Mouse (Mus musculus) urinary bladder, adult 18-20 months (tissue): Measurements from ENCODE around the gene Crabp1.
A peak's percentile ranks its signal among the peaks of the same experiment; 100 is the strongest.

Experiments
- DNase-seq, 2 experiments: peaks; one replicate each; pipeline ENCODE4 v3.0.0; 2022; ENCODE audit warnings: low spot score in 2 of 2, mixed read lengths in 2 of 2

The Crabp1 gene

GRCm38 (mm10) chr9:54764561-54765217, at the start of gene Crabp1:
Gene Crabp1 (plus strand): TSS chr9:54764748.
- DNase-seq: no peak

DNA sequence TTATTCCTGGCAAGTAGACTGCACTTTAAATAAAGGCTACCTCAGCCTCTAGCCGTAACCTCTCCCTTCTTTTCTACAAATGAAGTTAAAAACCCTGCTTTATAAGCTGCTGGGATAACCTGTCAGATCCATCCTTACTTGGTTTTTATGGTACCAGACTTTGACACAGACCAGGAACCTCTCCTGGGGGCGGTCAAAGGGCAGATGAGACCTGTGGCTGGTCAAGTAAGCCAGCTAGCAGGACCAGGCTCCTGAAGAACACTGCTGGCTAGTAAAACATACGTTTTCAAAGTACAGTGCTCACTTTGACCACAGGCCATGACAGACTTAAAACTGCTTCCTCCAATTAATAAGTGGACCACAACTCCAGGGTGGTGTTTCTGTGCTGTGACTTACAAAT, 48.8 kb upstream of the Crabp1 start:
- DNase-seq: no peak

GRCm38 (mm10) chr9:54717527-54717926, 47.0 kb upstream of the Crabp1 start:
- no peak for DNase-seq

DNA sequence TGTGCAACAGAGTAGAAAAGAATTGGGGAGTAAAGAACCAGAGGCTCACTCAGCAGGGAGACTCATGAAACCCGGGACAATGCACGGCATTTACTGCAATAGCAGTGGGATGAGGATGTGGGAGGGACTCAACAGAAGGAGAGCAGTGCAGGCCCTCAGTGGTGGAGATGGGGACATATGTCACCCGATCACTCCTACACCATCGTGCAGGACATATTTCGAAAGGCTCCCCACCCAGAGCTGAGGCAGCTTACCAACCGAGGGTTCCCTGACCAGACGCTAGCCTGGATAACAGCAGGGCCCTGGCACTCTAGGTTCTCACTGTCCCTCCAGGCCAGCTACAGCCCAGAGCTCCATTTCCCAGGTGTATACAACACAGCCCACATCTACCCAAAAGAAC, 42.4 kb upstream of the Crabp1 start:
- no peak for DNase-seq

GRCm38 (mm10) chr9:54722596-54722995, 42.0 kb upstream of the Crabp1 start:
- peak in 1 of 2 experiments; percentile 50 for DNase-seq

DNA sequence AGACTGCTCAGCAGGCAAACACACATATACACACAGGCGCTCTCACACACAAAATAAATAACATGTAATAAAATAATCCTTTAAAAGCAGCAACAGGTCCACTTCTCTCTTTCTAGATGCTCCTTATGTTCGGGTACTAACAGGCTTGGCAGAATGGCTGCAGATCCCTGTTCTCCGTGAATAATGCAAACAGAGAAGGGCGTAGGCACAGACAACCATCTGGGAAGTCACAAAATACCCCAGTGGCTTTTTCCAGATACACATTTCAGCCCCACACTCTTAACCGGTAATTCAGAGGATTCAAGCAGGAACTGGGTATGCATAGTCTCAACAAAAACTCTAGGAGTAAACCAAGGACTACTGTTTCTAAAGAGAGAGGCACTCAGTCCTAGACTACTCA, 38.2 kb upstream of the Crabp1 start:
- no peak for DNase-seq

GRCm38 (mm10) chr9:54732122-54732521, 32.4 kb upstream of the Crabp1 start:
- no peak for DNase-seq

DNA sequence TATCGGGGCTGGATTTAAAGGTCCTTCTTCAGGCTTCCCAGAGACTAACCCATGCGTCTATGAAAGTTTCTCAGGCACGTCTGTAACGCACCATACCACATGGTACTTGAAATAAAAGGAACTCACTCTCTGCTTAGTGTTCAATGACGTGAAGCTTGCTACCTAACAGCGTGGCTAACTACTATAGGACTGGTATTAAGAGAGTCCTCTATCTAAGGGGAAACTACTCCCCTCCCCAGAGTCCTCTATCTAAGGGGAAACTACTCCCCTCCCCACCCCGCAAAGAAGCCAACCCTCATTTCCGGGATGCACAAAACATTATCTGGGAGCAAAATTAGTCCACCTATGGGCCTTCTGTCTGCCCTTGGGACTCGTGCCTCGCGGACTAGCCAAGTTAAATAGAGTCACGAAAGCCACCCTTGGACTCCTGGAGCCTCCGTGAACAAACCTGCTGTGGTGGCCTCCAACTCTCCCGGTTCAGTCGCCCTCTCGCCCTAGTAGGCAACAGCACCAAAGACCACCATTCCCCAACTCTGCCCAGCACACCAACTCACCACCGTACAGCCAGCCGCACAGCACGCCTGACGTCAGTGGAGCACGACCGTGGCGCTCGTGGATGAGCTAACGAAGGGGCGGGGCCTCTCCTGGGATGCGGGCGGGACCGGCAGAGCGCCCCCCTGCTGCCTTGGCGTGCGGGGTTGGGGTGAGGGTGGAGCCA, 30.5 kb upstream of the Crabp1 start, which contains the start of gene Wdr61:
Gene Wdr61, minus strand, starts transcription at position 599 of the 718 bp plus-strand sequence.
- DNase-seq: peak; percentile 97 to 98

DNA sequence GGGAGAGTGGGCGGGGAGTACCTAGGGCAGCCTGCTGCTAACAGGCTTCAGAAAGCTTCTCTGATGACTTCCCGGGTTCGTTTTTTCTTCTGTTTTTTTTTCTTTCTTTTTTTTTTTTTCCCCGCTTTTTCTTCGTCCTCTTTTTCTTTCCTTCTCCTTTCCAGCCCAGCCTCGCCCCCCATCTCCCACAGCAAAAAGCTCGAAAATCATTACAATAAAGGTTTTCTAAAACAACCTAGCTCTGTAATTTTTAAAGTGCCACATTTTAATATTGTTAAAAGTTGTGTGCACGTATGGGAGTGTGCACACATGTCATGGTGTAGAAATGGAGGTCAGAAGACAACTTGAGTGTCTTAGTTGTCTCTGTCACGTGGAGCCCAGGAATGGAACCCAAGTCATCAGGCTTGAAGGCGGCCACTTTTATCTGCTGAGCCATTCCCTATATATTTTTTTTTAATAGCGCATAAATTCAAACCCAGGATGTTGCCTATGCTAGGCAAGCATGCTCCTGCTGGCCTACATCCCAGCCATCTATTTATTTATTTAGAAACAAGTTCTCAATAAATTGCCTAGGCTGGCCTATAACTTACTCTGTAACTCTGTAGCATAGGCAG, 29.8 kb upstream of the Crabp1 start:
- DNase-seq: no peak

- DNase-seq: no peak
Observed at GRCm38 (mm10) chr9:54736284-54736701, 28.3 kb upstream of the Crabp1 start.

DNA sequence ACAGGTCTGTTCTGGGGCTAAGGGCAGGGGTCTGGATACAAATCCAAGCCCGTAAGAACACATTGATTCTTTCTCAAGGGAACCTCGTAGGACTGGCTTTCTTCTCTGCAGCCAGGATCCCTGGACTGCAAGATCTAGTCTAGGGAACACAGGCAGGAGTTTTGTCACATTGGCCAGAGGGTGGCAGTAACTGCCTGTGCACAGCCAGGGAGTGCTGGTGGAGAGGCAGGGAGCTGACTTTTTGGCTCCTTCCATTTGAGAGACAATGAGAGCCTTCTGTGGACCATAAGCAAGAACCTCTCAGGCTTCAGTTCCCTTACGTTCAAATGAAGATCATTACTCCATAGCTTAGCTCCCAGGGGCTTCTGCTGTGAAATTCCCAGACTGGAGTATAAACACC, 26.2 kb upstream of the Crabp1 start:
- no peak for DNase-seq

DNA sequence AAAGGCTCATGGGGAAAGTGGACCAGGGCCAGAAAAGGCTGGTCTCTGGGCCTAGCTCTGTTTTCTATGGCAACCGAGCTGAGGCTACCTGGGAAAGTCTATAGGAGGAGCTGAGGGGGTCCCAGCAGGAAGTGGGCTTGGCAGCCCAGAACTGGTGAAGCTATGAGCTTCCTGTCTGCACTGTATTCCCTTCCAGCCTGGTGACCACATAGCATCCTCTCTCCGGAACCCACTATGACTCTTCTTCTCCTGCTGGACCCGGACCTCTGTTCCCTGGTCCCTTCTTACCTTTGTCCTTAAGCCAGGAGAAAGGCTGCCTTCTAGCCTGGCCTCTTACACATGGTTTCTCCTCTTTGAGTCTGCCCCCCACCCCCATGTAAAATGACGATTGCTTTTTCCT, 20.7 kb upstream of the Crabp1 start:
- DNase-seq: no peak

DNA sequence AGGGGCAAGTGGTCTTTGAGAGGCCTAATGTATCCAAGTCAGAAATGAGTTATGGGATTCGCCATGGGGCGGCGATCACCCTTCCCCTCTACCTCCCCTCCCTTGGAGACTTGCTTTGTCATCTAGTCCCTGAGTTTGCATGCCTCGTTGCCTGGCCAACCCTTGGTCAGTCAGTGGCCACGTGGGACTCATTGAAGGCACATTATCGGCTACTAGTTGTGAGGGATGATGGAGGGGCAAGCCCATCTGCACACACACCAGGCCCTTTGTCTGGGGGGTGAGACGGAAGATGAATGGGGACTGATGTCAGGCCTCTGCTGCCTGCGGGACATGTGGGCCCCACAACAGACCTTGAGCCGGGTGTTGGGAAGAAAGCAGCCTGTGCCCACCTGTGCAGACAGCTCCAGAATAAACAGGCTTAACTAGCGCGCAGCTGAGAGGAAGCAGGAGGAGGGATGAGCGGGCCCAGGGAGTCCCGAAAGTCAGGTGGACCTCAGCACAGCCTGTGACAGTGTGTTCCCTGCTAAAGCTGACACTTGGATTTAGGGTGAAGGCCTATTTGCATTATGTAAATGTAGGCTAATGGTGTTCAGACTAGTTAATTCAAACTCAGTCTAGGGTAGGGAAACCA, 18.7 kb upstream of the Crabp1 start:
- DNase-seq: no peak

DNA sequence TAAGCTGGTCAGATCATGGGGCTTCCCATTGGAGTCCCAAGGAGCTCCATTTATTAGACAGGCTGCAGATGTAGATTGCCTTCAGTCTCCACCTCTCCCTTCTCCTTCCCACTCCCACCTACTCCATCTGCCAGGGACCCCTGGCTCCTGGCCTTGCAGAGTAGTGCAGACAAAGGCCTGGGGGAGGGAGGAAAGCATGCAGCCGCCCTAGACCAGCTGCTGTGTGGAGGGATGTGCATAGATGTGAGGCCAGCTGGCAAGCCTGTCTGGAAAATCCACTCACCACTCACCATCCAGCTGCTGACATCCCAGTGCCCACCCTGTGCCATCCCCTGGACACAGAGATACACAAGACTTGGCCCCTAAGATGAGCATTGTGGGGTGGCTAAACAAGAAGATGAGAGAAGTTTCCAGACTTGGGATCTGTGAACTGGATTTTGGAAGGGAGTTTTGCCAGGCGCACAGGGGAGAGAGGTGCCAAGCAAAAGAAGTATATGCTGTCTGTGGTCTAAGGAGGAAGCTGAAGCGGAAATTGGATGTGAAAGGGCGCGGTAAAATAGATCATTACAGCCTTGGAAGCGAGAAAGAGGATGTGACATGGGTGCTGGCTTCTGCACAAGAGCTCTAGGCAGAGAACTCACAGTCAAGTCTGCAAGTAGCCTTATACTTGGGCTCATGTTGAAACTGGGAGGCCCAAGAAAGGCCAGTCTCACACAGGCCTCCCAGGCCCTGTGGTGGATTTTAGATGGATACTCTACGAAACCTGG, 14.2 kb upstream of the Crabp1 start:
- no peak for DNase-seq

GRCm38 (mm10) chr9:54751684-54752083, 12.9 kb upstream of the Crabp1 start:
- DNase-seq: no peak

DNA sequence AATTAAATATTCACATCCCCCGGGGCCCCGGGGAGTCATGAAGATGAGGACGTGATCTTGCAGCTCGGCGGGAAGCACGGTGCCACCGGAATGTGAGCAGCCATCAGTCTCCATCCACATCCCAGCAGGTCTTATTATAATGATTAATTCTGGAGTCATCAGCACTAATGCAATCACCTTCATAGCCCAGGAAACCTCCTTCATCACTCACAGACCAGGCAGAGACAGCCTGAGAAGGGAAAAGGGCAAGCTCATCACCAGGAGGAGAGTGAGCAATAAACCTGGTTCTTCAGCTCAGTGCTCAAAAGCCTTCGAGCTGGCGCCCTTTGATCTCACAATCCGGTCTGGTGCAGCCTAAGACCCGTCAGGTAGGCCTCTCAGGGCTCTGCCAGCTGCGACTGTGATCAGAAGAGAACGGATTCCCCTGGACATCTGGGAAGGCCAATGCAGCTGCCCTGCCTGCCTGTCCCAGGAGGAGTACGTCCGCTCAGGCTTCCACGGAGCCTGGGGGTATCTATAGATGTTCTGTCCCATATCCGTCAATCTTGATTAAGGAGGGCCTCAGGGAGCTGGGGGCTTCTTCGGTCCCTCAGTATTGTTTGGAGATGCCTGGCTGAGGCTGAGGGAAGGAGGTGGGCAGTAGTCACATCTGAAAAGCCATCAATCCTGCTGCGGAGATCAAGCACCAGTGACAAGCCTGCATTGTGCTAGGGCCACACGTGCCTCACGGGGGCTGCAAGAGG, 12.2 kb upstream of the Crabp1 start:
- no peak for DNase-seq

GRCm38 (mm10) chr9:54752944-54753295, 11.6 kb upstream of the Crabp1 start:
- no peak for DNase-seq

- DNase-seq: no peak
Observed at GRCm38 (mm10) chr9:54759592-54759991, 5.0 kb upstream of the Crabp1 start.

DNA sequence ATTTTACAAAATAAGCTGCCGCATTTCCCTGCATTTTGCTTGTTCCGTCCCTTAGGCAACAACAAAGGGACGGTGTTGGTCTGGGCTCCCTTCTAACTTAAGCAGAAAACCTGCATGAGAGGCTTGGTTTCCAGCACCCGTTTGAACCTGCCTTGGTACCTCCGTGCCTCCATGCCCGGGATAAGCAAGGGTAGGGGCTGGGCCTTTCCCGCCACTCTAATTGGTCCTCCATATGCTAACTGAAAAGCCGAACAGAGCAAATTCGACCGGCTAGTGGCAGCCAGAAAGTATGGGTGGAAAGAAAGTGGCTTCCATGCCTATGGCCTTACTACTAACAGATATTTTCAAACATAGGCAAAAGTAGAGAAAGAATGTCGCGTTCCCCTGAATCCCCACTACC, 457 bp upstream of the Crabp1 start:
- no peak for DNase-seq

DNA sequence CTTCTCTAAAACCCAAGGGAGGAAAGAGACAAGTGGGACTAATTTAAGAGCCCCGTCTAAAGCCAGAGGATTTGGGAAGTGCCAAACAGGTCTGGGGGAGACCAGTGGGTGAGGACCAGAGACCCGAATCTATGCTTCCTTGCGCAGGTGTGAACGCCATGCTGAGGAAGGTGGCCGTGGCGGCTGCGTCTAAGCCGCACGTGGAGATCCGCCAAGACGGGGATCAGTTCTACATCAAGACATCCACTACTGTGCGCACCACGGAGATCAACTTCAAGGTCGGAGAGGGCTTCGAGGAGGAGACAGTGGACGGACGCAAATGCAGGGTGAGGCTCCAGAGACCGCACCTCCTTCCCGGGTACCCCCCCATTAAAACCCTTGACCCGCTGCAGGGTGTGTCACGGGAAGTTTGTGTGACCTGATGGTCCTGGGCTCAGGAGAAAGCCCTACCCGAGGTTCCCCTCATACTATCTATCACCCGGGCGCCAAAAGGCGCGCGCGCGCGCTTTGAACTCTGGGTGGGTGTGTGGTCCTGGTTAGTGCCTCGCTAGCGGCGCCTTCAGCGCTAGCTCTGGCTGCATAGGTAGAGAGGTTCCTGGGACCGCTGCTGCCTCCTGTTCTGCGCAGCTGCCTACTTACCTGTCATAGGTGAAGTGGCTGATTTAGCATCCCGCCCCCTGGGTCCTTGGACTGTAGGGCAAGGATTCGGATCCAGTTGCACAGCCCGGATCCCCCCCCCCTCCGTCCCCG, 963 bp downstream of the Crabp1 start:
- no peak for DNase-seq
